Mouse (Mus musculus) heart, embryonic 12.5 days (tissue): Measurements from ENCODE around the gene Aldh1l2. TPM values are rescaled to one million over a fixed set of nuclear protein-coding genes. Genes with fewer than 3 reads are reported as not detected.
"Not testable (repeated sequence)": the region's sequence is repeated elsewhere in the genome, so short reads cannot be mapped to it uniquely, and the experiment has no call there.

Experiments used
- ATAC-seq: fragments of 200-750 bp; cut with Nextera tagmentation; 2 replicates; pipeline ENCODE4 v1.8.0; 2017; ENCODE audit warnings: moderate TSS enrichment, moderate library complexity; ENCODE audit not compliant: insufficient number of reproducible peaks, low FRiP score
- H3K27ac ChIP-seq: fragments of 300-500 bp; sonication (generic); 2 replicates; pipeline ENCODE4 v1.5.1; 2016; ENCODE audit warnings: mild to moderate bottlenecking, moderate library complexity; ENCODE audit not compliant: poor library complexity, severe bottlenecking
- H3K27me3 ChIP-seq: fragments of 300-500 bp; sonication (generic); replicated peaks from 2 replicates; pipeline ENCODE4 v1.6.1; 2016; ENCODE audit warnings: mild to moderate bottlenecking, moderate library complexity
- H3K36me3 ChIP-seq: fragments of 300-500 bp; sonication (generic); 2 replicates; pipeline ENCODE4 v1.6.1; 2016; ENCODE audit warnings: mild to moderate bottlenecking, moderate library complexity
- H3K4me1 ChIP-seq: fragments of 300-500 bp; sonication (generic); replicated peaks from 2 replicates; pipeline ENCODE4 v1.6.1; 2016; ENCODE audit warnings: mild to moderate bottlenecking
- H3K4me2 ChIP-seq: fragments of 300-500 bp; sonication (generic); 2 replicates; pipeline ENCODE4 v1.6.1; 2016; ENCODE audit warnings: mild to moderate bottlenecking, moderate library complexity
- H3K4me3 ChIP-seq: fragments of 300-500 bp; sonication (generic); 2 replicates; pipeline ENCODE4 v1.5.1; 2016; ENCODE audit warnings: mild to moderate bottlenecking
- H3K9ac ChIP-seq: fragments of 300-500 bp; sonication (generic); 2 replicates; pipeline ENCODE4 v1.6.1; 2016; ENCODE audit warnings: mild to moderate bottlenecking, moderate library complexity
- H3K9me3 ChIP-seq: fragments of 300-500 bp; sonication (generic); replicated peaks from 2 replicates; pipeline ENCODE4 v1.6.1; 2016; ENCODE audit warnings: mild to moderate bottlenecking, moderate library complexity
- WGBS: fragments of 180-500 bp; shearing (Covaris S2); methylation state at CpG from one replicate; pipeline ENCODE4 v1.1.7; 2016; 5-methylcytosine and 5-hydroxymethylcytosine counted together
- polyA plus RNA-seq: library from polyadenylated mRNA; unstranded; fragments of >200 nt; fragmentation: Nextera tagmentation; extraction: Ambion mirVana; gene quantifications from 2 replicates; pipeline ENCODE4 v1.2.1, GENCODE M21; 2016

Gene Aldh1l2
- polyA plus RNA-seq, 1 experiment from 2014 or later: 13.3 TPM

- WGBS: 2% methylated on average over 27 of the region's 27 CpGs
- H3K27me3 ChIP-seq: peaks cover 5% of the 10 kb centered on the region; the same call in 1 of the 2 replicates
- peak overlapping the region; percentile 82 for H3K9ac ChIP-seq
- H3K27ac ChIP-seq: peak overlapping the region; percentile 76
- no peaks in the 10 kb centered on the region for H3K9me3 ChIP-seq
- peak; percentile 4; the same call in 1 of the 2 replicates for ATAC-seq
- H3K4me1 ChIP-seq: peaks cover 26% of the 10 kb centered on the region
- peak overlapping the region; percentile 100 for H3K4me2 ChIP-seq
- H3K4me3 ChIP-seq: peak overlapping the region; percentile 76
- no peaks in the 10 kb centered on the region for H3K36me3 ChIP-seq
Observed at GRCm38 (mm10) chr10:83533258-83533909, 556 bp downstream of the Aldh1l2 start.

- H3K36me3 ChIP-seq: no peaks in the 10 kb centered on the region
- 81% methylated on average over 6 of the region's 6 CpGs for WGBS
- peaks cover 26% of the 10 kb centered on the region for H3K4me1 ChIP-seq
- no peak overlapping the region for H3K27ac ChIP-seq
- H3K4me2 ChIP-seq: no peak overlapping the region
- no peaks in the 10 kb centered on the region for H3K9me3 ChIP-seq
- no peak for ATAC-seq
- H3K27me3 ChIP-seq: no peaks in the 10 kb centered on the region
- no peak overlapping the region for H3K4me3 ChIP-seq
- no peak overlapping the region for H3K9ac ChIP-seq
Observed at GRCm38 (mm10) chr10:83530384-83530967, 3.5 kb downstream of the Aldh1l2 start.

DNA sequence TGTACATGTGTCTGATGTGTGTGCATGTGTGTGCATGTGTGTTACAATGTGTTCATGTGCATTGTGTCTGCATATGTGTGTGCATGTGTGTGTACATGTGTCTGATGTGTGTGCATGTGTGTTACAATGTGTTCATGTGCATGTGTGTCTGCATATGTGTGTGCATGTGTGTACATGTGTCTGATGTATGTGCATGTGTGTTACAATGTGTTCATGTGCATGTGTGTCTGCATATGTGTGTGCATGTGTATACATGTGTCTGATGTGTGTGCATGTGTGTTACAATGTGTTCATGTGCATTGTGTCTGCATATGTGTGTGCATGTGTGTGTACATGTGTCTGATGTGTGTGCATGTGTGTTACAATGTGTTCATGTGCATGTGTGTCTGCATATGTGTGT is 9.7 kb downstream of the Aldh1l2 start:
- not testable (repeated sequence) for H3K9ac ChIP-seq, ATAC-seq

GRCm38 (mm10) chr10:83520990-83521389 is 12.9 kb downstream of the Aldh1l2 start:
- no peak overlapping the region for H3K9ac ChIP-seq
- H3K36me3 ChIP-seq: peaks cover 45% of the 10 kb centered on the region
- H3K4me1 ChIP-seq: no peaks in the 10 kb centered on the region
- H3K4me3 ChIP-seq: no peak overlapping the region
- no peak overlapping the region for H3K4me2 ChIP-seq
- no peaks in the 10 kb centered on the region for H3K27me3 ChIP-seq
- 70% methylated on average over 4 of the region's 4 CpGs for WGBS
- H3K27ac ChIP-seq: no peak overlapping the region
- no peak for ATAC-seq
- H3K9me3 ChIP-seq: no peaks in the 10 kb centered on the region

More for the DNA sequence above, 9.7 kb downstream of the Aldh1l2 start:
- not testable (repeated sequence) for H3K9me3 ChIP-seq, H3K27me3 ChIP-seq, H3K4me1 ChIP-seq, H3K4me3 ChIP-seq, H3K27ac ChIP-seq, H3K4me2 ChIP-seq
- peaks cover 25% of the 10 kb centered on the region for H3K36me3 ChIP-seq

DNA sequence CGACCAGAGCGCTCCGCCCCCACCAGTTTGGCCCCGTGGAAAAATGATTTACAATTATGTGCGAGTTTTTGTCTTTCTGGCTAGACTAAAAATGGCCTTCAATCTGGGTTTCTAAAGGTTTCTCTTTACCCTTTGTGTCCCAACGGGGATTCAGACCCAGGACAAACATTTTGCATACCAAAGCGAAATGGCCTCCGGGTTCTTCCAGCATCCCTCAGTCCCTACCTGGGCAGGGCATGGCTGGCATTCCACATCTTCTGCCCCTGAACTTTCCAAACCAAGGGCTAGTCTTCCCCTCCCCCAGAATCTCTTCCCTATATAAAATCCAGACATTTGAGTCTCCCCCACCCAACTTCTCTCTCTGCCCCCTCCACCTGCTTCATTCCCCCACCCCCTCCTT is 20.2 kb downstream of the Aldh1l2 start:
- 84% methylated on average over 8 of the region's 8 CpGs for WGBS

DNA sequence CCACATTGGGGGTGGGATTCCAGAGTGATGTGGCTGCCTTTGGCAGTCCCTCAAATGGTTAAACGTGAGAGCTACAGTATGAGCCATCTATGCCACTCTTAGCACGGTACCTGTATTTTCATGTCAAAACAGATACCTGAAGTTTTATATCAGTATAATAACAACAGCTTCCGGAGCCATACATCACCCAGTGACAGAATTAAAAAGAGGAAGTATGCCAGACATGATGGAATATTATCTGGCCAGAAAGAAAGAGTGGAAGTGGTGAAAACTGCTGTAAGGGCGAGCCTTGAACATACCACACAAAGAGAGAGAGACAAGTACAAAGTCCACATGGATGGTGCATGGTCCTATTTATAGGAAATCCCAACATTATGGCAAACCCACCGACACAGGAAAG is 22.6 kb downstream of the Aldh1l2 start:
- no peaks in the 10 kb centered on the region for H3K4me1 ChIP-seq
- H3K36me3 ChIP-seq: peaks cover 39% of the 10 kb centered on the region
- H3K27ac ChIP-seq: no peak overlapping the region
- 0 out of 2 replicates have a peak, but pooled peaks cover 2% of the 10 kb centered on the region for H3K9me3 ChIP-seq
- WGBS: 72% methylated on average over 5 of the region's 5 CpGs
- H3K4me3 ChIP-seq: no peak overlapping the region
- no peak overlapping the region for H3K9ac ChIP-seq
- no peak overlapping the region for H3K4me2 ChIP-seq
- H3K27me3 ChIP-seq: no peaks in the 10 kb centered on the region
- no peak for ATAC-seq

More for the DNA sequence above, 20.2 kb downstream of the Aldh1l2 start:
- no peak for ATAC-seq
- H3K36me3 ChIP-seq: peaks cover 42% of the 10 kb centered on the region
- 0 out of 2 replicates have a peak, but pooled peaks cover 2% of the 10 kb centered on the region for H3K9me3 ChIP-seq
- H3K4me1 ChIP-seq: no peaks in the 10 kb centered on the region
- no peaks in the 10 kb centered on the region for H3K27me3 ChIP-seq
- H3K4me2 ChIP-seq: no peak overlapping the region
- no peak overlapping the region for H3K27ac ChIP-seq
- no peak overlapping the region for H3K9ac ChIP-seq
- H3K4me3 ChIP-seq: no peak overlapping the region

DNA sequence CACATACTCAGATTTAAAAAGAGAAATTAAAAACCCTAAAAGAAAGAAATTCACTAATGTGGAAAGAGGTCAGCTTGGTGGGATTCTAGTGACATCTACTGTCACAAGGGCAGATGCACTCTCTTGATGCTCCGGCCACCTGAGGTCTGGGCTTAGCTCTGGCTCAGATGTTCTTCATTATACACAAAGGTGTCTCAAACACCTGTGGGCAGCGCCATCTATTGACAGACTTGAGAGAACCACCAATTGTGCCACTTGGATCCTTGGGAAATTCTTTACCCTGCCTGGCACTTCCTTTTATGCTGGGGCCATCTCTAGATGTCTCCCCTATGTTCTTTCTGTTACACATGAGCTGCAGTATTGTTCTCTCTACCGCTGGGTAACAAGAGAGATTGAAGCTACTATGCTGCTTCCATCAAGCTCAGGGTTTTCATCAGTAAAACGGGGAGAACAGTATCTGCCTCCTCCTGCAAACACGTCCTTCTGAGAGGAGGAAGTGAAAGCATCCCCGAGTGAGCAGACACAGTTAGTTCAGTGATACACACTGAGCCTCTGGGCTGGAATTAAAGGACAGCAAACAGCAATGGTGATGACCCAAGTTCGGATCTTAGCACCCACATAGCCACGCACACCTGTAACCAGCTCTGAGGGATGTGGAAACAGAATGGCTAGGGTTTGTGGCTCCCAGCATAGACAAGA is 24.8 kb downstream of the Aldh1l2 start:
- no peak overlapping the region for H3K4me2 ChIP-seq
- no peak overlapping the region for H3K9ac ChIP-seq
- H3K4me1 ChIP-seq: no peaks in the 10 kb centered on the region
- no peaks in the 10 kb centered on the region for H3K27me3 ChIP-seq
- no peak overlapping the region for H3K27ac ChIP-seq
- no peak for ATAC-seq
- no peak overlapping the region for H3K4me3 ChIP-seq
- H3K9me3 ChIP-seq: 0 out of 2 replicates have a peak, but pooled peaks cover 2% of the 10 kb centered on the region
- H3K36me3 ChIP-seq: peaks cover 44% of the 10 kb centered on the region
- 59% methylated on average over 8 of the region's 8 CpGs for WGBS

- Histone ChIP-seq H3K4me1 (no peaks in the 10 kb centered on the region), H3K4me2 (no peak overlapping the region), H3K9ac (no peak overlapping the region), H3K27ac (no peak overlapping the region), H3K27me3 (no peaks in the 10 kb centered on the region), H3K36me3 (peaks cover 16% of the 10 kb centered on the region), H3K4me3 (no peak overlapping the region), H3K9me3 (no peaks in the 10 kb centered on the region; the same call in 1 of the 2 replicates)
- WGBS: 83% methylated on average over 13 of the region's 13 CpGs
- no peak for ATAC-seq
Observed at GRCm38 (mm10) chr10:83497321-83497720, 36.6 kb downstream of the Aldh1l2 start.

- H3K4me3 ChIP-seq: no peak overlapping the region
- no peaks in the 10 kb centered on the region for H3K27me3 ChIP-seq
- H3K36me3 ChIP-seq: peaks cover 44% of the 10 kb centered on the region
- ATAC-seq: no peak
- no peak overlapping the region for H3K4me2 ChIP-seq
- H3K4me1 ChIP-seq: no peaks in the 10 kb centered on the region
- H3K9ac ChIP-seq: no peak overlapping the region
- whole genome bisulfite sequencing: 83% methylated on average over 6 of the region's 6 CpGs
- no peak overlapping the region for H3K27ac ChIP-seq
- no peaks in the 10 kb centered on the region; the same call in 1 of the 2 replicates for H3K9me3 ChIP-seq
Observed at GRCm38 (mm10) chr10:83490506-83490905, 43.4 kb downstream of the Aldh1l2 start.

DNA sequence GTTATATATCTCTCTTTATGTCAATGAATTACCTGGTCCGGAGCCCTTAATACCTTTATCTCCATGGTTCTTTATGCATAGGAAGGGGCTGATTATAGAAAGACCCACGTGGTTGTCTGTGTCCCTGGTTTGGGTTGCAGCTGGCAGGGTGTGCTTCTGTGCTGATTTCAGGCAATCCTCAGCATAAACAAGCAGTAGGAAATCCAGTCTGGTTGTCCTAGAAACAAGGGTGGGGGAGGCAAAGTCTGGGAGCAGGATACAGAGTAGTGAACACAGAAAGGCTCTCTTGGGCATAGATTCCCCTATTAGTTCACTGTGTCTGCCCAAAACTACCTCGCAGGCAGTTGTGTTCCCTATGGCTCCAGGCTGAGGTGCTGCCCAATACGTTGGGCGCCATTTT is 56.7 kb downstream of the Aldh1l2 start:
- 0 out of 2 replicates have a peak, but pooled peaks cover 3% of the 10 kb centered on the region for H3K36me3 ChIP-seq
- no peak overlapping the region for H3K9ac ChIP-seq
- no peaks in the 10 kb centered on the region for H3K27me3 ChIP-seq
- WGBS: 77% methylated on average over 5 of the region's 5 CpGs
- H3K4me3 ChIP-seq: no peak overlapping the region
- peaks cover 18% of the 10 kb centered on the region for H3K9me3 ChIP-seq
- H3K27ac ChIP-seq: no peak overlapping the region
- H3K4me1 ChIP-seq: no peaks in the 10 kb centered on the region
- no peak for ATAC-seq
- no peak overlapping the region for H3K4me2 ChIP-seq

DNA sequence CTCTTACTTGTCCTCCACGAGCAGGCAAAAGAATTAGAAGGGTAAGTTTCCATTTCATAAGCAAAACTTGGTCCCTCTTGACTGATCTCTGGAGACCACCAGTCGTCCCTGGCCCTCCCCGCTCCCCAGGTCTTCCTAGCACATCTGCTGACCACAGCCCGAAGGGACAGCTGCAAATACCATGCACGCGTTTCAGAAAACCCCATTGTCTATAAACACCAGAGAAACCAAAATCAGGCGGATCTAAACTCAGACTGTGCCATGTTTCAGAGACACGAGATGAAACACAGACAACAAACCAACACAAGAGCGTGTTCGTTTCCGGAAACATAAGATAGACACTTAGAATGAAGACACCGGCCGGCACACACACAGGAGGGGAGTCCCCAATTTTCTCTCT is 58.7 kb downstream of the Aldh1l2 start:
- H3K4me3 ChIP-seq: no peak overlapping the region
- peaks cover 18% of the 10 kb centered on the region for H3K9me3 ChIP-seq
- 0 out of 2 replicates have a peak, but pooled peaks cover 3% of the 10 kb centered on the region for H3K36me3 ChIP-seq
- ATAC-seq: no peak
- no peak overlapping the region for H3K4me2 ChIP-seq
- no peak overlapping the region for H3K9ac ChIP-seq
- H3K27me3 ChIP-seq: no peaks in the 10 kb centered on the region
- no peak overlapping the region for H3K27ac ChIP-seq
- WGBS: 92% methylated on average over 13 of the region's 13 CpGs
- no peaks in the 10 kb centered on the region for H3K4me1 ChIP-seq
